Mouse (Mus musculus) midbrain, embryonic 15.5 days (tissue): ENCODE measurements around the gene Fpr-rs6. TPM values are rescaled to one million over a fixed set of nuclear protein-coding genes. Genes with fewer than 3 reads are reported as not detected.

ENCODE experiments used
- ATAC-seq: fragments of 200-750 bp; cut with Nextera tagmentation; replicated peaks from 2 replicates; pipeline ENCODE4 v1.8.0; 2017; ENCODE audit warnings: moderate TSS enrichment
- H3K27ac ChIP-seq: fragments of 300-500 bp; sonication (generic); 2 replicates; pipeline ENCODE4 v1.5.1; 2015; ENCODE audit warnings: mild to moderate bottlenecking, inconsistent platforms
- H3K27me3 ChIP-seq: fragments of 300-500 bp; sonication (generic); replicated peaks from 2 replicates; pipeline ENCODE4 v1.6.1; 2015; ENCODE audit warnings: inconsistent platforms
- H3K36me3 ChIP-seq: fragments of 300-500 bp; sonication (generic); replicated peaks from 2 replicates; pipeline ENCODE4 v1.6.1; 2015; ENCODE audit warnings: inconsistent platforms
- H3K4me1 ChIP-seq: fragments of 300-500 bp; sonication (generic); 2 replicates; pipeline ENCODE4 v1.6.1; 2015; ENCODE audit warnings: inconsistent platforms
- H3K4me2 ChIP-seq: fragments of 300-500 bp; sonication (generic); 2 replicates; pipeline ENCODE4 v1.6.1; 2015; ENCODE audit warnings: inconsistent platforms, mild to moderate bottlenecking, moderate library complexity
- H3K4me3 ChIP-seq: fragments of 300-500 bp; sonication (generic); 2 replicates; pipeline ENCODE4 v1.5.1; 2015; ENCODE audit warnings: mild to moderate bottlenecking, inconsistent platforms
- H3K9ac ChIP-seq: fragments of 300-500 bp; sonication (generic); 2 replicates; pipeline ENCODE4 v1.6.1; 2015; ENCODE audit warnings: mild to moderate bottlenecking, inconsistent platforms
- H3K9me3 ChIP-seq: fragments of 300-500 bp; sonication (generic); 2 replicates; pipeline ENCODE4 v1.6.1; 2016; ENCODE audit warnings: inconsistent platforms
- polyA plus RNA-seq: library from polyadenylated mRNA; unstranded; fragments of >200 nt; fragmentation: Nextera tagmentation; extraction: Ambion mirVana; gene quantifications from 2 replicates; pipeline ENCODE4 v1.2.1, GENCODE M21; 2015

Fpr-rs6 gene
- polyA plus RNA-seq, result not detected in 2 replicates

DNA sequence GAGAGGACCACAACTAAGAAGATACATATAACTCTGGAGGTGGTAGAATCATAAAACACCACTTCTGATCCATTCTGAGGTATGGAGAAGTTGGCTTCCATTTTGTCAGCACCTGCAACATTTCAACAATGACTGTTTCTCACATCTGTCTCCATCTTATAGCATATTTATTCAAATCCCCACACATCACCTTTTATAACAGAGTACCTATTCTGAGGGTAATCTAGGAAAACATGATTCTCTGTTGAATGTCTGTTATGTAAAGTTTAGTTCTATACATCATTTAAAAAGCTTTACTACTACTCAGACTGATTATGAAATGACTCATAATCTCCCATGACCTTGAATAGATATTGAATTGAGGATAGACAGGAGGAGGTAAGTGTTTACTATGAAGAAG lies at the start of gene Fpr-rs6:
Gene Fpr-rs6 (minus strand): TSS at position 101 of the 400 bp plus-strand sequence.
- ATAC-seq, result no peak
- peaks cover 10% of the 10 kb centered on the region; the same call in 1 of the 2 replicates for H3K9me3 ChIP-seq
- H3K4me2 ChIP-seq, result no peak within 1 kb of the TSS
- no peaks in the 10 kb centered on the region for H3K4me1 ChIP-seq
- H3K27ac ChIP-seq, result no peak within 1 kb of the TSS
- no peak within 1 kb of the TSS for H3K9ac ChIP-seq
- H3K27me3 ChIP-seq, result no peaks in the 10 kb centered on the region
- no peak within 1 kb of the TSS for H3K4me3 ChIP-seq
- H3K36me3 ChIP-seq, result no peaks in the 10 kb centered on the region

Other genes starting within 250 kb of the Fpr-rs6 start
- not detected in 2 replicates for gene Vmn2r104, start 134.8 kb downstream of the Fpr-rs6 start, polyA plus RNA-seq
- not detected in 2 replicates for gene Fpr-rs7, start 68.9 kb downstream of the Fpr-rs6 start, polyA plus RNA-seq
- not detected in 2 replicates for gene Vmn2r105, start 52.0 kb upstream of the Fpr-rs6 start, polyA plus RNA-seq
- gene Vmn2r106, start 102.5 kb upstream of the Fpr-rs6 start, polyA plus RNA-seq, result not detected in 2 replicates
- not detected in 2 replicates for gene Vmn2r107, start 162.1 kb upstream of the Fpr-rs6 start, polyA plus RNA-seq
- gene Vmn1r224, start 231.0 kb upstream of the Fpr-rs6 start, polyA plus RNA-seq, result not detected in 2 replicates